Comparison of ENCODE assay signal across 8 mouse cellular contexts in the genomic region with DNA sequence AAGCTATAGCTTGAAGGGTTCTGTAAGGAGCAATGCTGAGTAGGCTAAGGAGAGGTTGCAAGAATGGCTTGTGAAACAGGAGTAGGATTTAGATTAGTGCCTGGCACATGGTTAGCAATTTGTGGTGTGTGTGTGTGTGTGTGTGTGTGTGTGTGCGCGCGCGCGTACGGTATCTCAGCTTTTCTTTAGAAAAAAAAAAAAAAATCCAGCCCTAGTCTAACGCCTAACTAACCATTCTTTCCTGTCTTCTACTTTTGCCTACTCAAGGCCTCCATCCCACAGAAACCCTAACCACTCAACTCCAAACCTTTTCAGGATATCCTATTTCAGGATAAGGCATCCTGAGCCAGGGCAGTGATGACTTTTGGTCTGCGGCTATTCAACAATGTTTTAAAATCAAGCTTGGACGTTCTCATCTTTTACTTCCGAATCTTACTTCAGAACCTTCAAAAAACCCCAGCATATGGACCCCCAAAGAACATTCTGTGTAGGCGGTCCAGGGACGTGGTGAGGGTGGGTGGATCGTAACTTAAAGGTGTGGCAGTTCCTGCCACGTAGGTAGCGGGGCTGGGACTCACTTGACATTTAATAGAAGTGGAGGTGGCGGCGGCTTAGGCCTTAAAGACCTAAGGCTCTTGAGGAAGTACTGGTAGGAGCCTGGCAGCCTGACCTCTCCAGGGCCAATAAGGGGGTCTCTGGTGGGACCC. TPM values are rescaled to one million over a fixed set of nuclear protein-coding genes. Genes with fewer than 3 reads are reported as not detected.
DNase-seq lines count a peak whose midpoint lies in the region; ATAC-seq and TF ChIP-seq lines count a peak whose summit lies in the region.

No protein-coding gene starts in this region.

- TF ChIP-seq CTCF in ES-Bruce4 (IDR thresholded peaks at IDR 0.05; ENCODE audit: low read depth, low read length): no peak

- peak overlapping the region; percentile 85 to 97 for H3K4me3 ChIP-seq in heart, embryonic 14.5 days (ENCODE audit: control insufficient read depth in 1 of 2, insufficient read depth in 1 of 2, low read depth in 1 of 2, low read length in 2 of 2)
- H3K4me3 ChIP-seq in ES-Bruce4 (ENCODE audit: low read depth, low read length): peak overlapping the region; percentile 80
- H3K4me3 ChIP-seq in forebrain, embryonic 15.5 days: peak overlapping the region; percentile 97
- H3K4me3 ChIP-seq in liver, embryonic 16.5 days (ENCODE audit: low read depth, low read length): peak overlapping the region; percentile 91

- WGBS in heart, embryonic 14.5 days: 39% methylated on average over 17 of the region's 17 CpGs
- WGBS in forebrain, embryonic 15.5 days: 40% methylated on average over 17 of the region's 17 CpGs
- 36% methylated on average over 17 of the region's 17 CpGs for WGBS in liver, embryonic 16.5 days (ENCODE audit: insufficient replicate concordance)

- H3K4me1 ChIP-seq in heart, embryonic 14.5 days (ENCODE audit: control insufficient read depth in 2 of 2, insufficient read depth in 2 of 2, low read length in 2 of 2): peaks cover 13 to 46% of the 10 kb centered on the region in 2 experiments
- H3K4me1 ChIP-seq in ES-Bruce4 (ENCODE audit: control insufficient read depth, insufficient read depth, low read length): no peaks in the 10 kb centered on the region
- peaks cover 24% of the 10 kb centered on the region for H3K4me1 ChIP-seq in forebrain, embryonic 15.5 days
- peaks cover 28% of the 10 kb centered on the region for H3K4me1 ChIP-seq in liver, embryonic 16.5 days (ENCODE audit: control insufficient read depth, low read depth, low read length)

- no peaks in the 10 kb centered on the region for H3K9me3 ChIP-seq in heart, embryonic 14.5 days (ENCODE audit: control insufficient read depth, low read length)
- H3K9me3 ChIP-seq in ES-Bruce4 (replicated peaks; ENCODE audit: control insufficient read depth, insufficient read depth, low read length, poor library complexity, severe bottlenecking): no peaks in the 10 kb centered on the region
- no peaks in the 10 kb centered on the region for H3K9me3 ChIP-seq in forebrain, embryonic 15.5 days
- H3K9me3 ChIP-seq in liver, embryonic 16.5 days (replicated peaks; ENCODE audit: control insufficient read depth, low read length): no peaks in the 10 kb centered on the region

- H3K4me2 ChIP-seq in heart, embryonic 14.5 days (ENCODE audit: low read length): peak overlapping the region; percentile 81
- H3K4me2 ChIP-seq in forebrain, embryonic 15.5 days (replicated peaks): peak overlapping the region; percentile 74
- peak overlapping the region; percentile 91 for H3K4me2 ChIP-seq in liver, embryonic 16.5 days (ENCODE audit: low read depth, low read length)

- no peaks in the 10 kb centered on the region for H3K27me3 ChIP-seq in heart, embryonic 14.5 days (ENCODE audit: control insufficient read depth, insufficient read depth, low read length)
- no peaks in the 10 kb centered on the region for H3K27me3 ChIP-seq in ES-Bruce4 (ENCODE audit: control insufficient read depth, insufficient read depth, low read length, poor library complexity, severe bottlenecking)
- H3K27me3 ChIP-seq in forebrain, embryonic 15.5 days: no peaks in the 10 kb centered on the region
- H3K27me3 ChIP-seq in liver, embryonic 16.5 days (ENCODE audit: control insufficient read depth, insufficient read depth, low read depth, low read length): no peaks in the 10 kb centered on the region

- peaks cover 12% of the 10 kb centered on the region for H3K36me3 ChIP-seq in heart, embryonic 14.5 days (ENCODE audit: control insufficient read depth, insufficient read depth, low read length)
- peaks cover 3% of the 10 kb centered on the region; the same call in 1 of the 2 replicates for H3K36me3 ChIP-seq in ES-Bruce4 (ENCODE audit: control insufficient read depth, insufficient read depth, low read length, poor library complexity, severe bottlenecking)
- H3K36me3 ChIP-seq in forebrain, embryonic 15.5 days: no peaks in the 10 kb centered on the region
- no peaks in the 10 kb centered on the region for H3K36me3 ChIP-seq in liver, embryonic 16.5 days (ENCODE audit: control insufficient read depth, insufficient read depth)

- H3K9ac ChIP-seq in heart, embryonic 14.5 days (ENCODE audit: low read length): peak overlapping the region; percentile 96
- H3K9ac ChIP-seq in ES-Bruce4 (ENCODE audit: low read depth, poor library complexity, severe bottlenecking): peak overlapping the region; percentile 93
- H3K9ac ChIP-seq in forebrain, embryonic 15.5 days (replicated peaks): peak overlapping the region; percentile 93
- peak overlapping the region; percentile 89 for H3K9ac ChIP-seq in liver, embryonic 16.5 days (ENCODE audit: low read depth, low read length)

- DNase-seq in heart, postnatal 10 days: no peak
- DNase-seq in thymus, postnatal 14 days: no peak
- no peak for DNase-seq in cerebellum, adult 11 months

- peak overlapping the region; percentile 39 to 97; a peak in 3 of 4 replicates for H3K27ac ChIP-seq in heart, embryonic 14.5 days (replicated peaks in 1 of 2; ENCODE audit: control insufficient read depth in 1 of 2, insufficient read depth in 1 of 2, low read depth in 2 of 2, low read length in 2 of 2)
- H3K27ac ChIP-seq in ES-Bruce4 (ENCODE audit: insufficient read depth, low read length): no peak overlapping the region
- peak overlapping the region; percentile 96 for H3K27ac ChIP-seq in forebrain, embryonic 15.5 days (replicated peaks)
- no peak overlapping the region for H3K27ac ChIP-seq in liver, embryonic 16.5 days (ENCODE audit: low read length)

- no peak for TF ChIP-seq POLR2A in ES-Bruce4 (IDR thresholded peaks at IDR 0.05; ENCODE audit: insufficient read depth, low read length)

- TF ChIP-seq EP300 in ES-Bruce4 (IDR thresholded peaks at IDR 0.05; ENCODE audit: insufficient read depth, low read depth, low read length): no peak

- peak; percentile 6; the same call in 1 of the 2 replicates for ATAC-seq in heart, embryonic 14.5 days (ENCODE audit: insufficient number of reproducible peaks, insufficient read depth, low FRiP score, low read depth)
- ATAC-seq in forebrain, embryonic 15.5 days (replicated peaks): no peak
- peak; percentile 32 for ATAC-seq in liver, embryonic 16.5 days (ENCODE audit: low read depth)
- ATAC-seq in megakaryocyte-erythroid progenitor cell, adult 5-6 weeks (replicated peaks; ENCODE audit: low FRiP score, low TSS enrichment, poor library complexity, severe bottlenecking): no peak

- intact Hi-C loops in heart, postnatal 10 days (cut with DNase I): loop anchor here (2.0 kb wide), 1 partner anchor 42 kb away; the partner anchor contains the start of gene Srd5a3

RNA-seq across cellular contexts. Expression of gene Tmem165, which starts 0.5 kb away (rescaled TPM):
- 87.4 and 101 TPM in 2 replicates for polyA plus RNA-seq in heart, embryonic 14.5 days (2014; fragmentation: Nextera tagmentation; extraction: Ambion mirVana)
- 10 to 100 TPM; 39.4 to 42.2 TPM for total RNA-seq in heart, postnatal 10 days (2021)
- 119 and 134 TPM in 2 replicates for polyA plus RNA-seq in ES-Bruce4 (2011; ENCODE audit: insufficient read depth, insufficient read length, low read depth, missing spikeins)
- polyA plus RNA-seq in forebrain, embryonic 15.5 days (2015; fragmentation: Nextera tagmentation; extraction: Ambion mirVana): 44.2 and 49.8 TPM in 2 replicates
- 18.9 and 20.4 TPM in 2 replicates for polyA plus RNA-seq in liver, embryonic 16.5 days (2015; fragmentation: Nextera tagmentation; extraction: Ambion mirVana)
- 40.1 and 49.1 TPM in 2 replicates for total RNA-seq in megakaryocyte-erythroid progenitor cell, adult 5-6 weeks (2014; fragmentation: Nextera tagmentation)
- 44.2 and 72.1 TPM in 2 replicates for total RNA-seq in megakaryocyte-erythroid progenitor cell, adult 5-6 weeks (2017)

RNA-seq across cellular contexts. Expression of gene Srd5a3, which starts 43.1 kb away (rescaled TPM):
- 22.6 and 26.9 TPM in 2 replicates for polyA plus RNA-seq in heart, embryonic 14.5 days (2014; fragmentation: Nextera tagmentation; extraction: Ambion mirVana)
- 10 to 100 TPM; 17.1 to 18.3 TPM for total RNA-seq in heart, postnatal 10 days (2021)
- polyA plus RNA-seq in ES-Bruce4 (2011; ENCODE audit: insufficient read depth, insufficient read length, low read depth, missing spikeins): 16.7 and 17.7 TPM in 2 replicates
- polyA plus RNA-seq in forebrain, embryonic 15.5 days (2015; fragmentation: Nextera tagmentation; extraction: Ambion mirVana): 15.6 and 16.2 TPM in 2 replicates
- polyA plus RNA-seq in liver, embryonic 16.5 days (2015; fragmentation: Nextera tagmentation; extraction: Ambion mirVana): 11.8 and 12.6 TPM in 2 replicates
- 15.7 and 21.5 TPM in 2 replicates for total RNA-seq in megakaryocyte-erythroid progenitor cell, adult 5-6 weeks (2014; fragmentation: Nextera tagmentation)
- total RNA-seq in megakaryocyte-erythroid progenitor cell, adult 5-6 weeks (2017): 9.0 and 21.2 TPM in 2 replicates

Comparison
In these comparisons a context has a peak if more than half of its experiments do, and no peak if none do; other contexts are left out.
1. ATAC-seq: peak in heart, embryonic 14.5 days (single experiment) and liver, embryonic 16.5 days (single experiment); none in forebrain, embryonic 15.5 days (single experiment) and megakaryocyte-erythroid progenitor cell, adult 5-6 weeks (single experiment).
2. H3K27ac ChIP-seq: peak in heart, embryonic 14.5 days (2 of 2) and forebrain, embryonic 15.5 days (single experiment); none in ES-Bruce4 (single experiment) and liver, embryonic 16.5 days (single experiment).
3. Peak in every context shown above with its lines, with median percentiles within 50 percentile points of each other: H3K4me2 ChIP-seq, H3K4me3 ChIP-seq and H3K9ac ChIP-seq.